Mouse (Mus musculus): ENCODE data around the gene Anapc5. TPM values are rescaled to one million over a fixed set of nuclear protein-coding genes. Genes with fewer than 3 reads are reported as not detected.

Anapc5 gene
- polyA plus RNA-seq, 1 experiment: 342 TPM

DNA sequence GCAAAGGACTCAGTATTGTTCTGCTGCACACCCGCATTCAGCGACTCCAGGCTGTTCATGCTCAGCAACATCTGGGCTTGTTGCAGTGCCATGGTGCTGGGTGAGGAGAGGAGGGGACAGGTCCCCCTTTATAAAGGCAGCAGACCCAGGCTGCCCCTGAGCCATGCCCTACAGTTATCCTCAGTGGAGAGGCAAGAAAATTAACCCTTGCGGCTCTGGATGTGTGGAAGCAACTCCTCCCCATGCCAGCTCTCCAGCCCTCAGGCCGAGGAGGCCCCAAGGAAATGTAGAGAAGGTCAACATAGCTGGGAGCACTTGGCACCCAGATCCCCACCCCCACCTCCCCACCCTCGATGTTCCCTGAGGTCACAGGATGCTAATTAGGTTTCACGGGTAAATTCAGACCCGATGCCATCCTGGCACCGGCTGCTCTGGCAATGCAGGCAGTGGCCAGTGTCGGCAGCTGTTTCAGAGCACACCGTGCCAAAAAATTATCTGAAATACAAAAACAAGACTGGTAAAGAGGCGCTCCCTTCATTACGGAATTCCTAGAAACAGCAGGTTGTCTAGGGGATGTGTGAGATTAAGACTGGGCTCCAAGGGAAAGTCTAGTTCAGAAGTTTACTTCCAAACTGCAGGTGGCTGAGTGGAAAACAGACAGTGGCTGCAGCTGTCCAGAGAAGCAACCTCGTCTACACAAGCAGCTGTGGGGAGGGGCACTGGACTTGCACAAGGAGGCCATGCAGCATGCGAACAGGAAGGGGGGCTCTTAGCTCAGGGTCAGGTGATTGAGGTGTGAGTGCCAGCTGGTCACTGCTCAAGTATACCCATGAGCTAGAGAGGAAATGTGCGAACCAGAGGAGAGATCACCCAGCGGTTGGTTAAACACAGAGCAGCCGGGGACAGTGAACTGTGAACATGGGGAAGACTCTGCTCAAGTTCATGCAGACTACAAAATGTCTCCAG is 21.5 kb downstream of the Anapc5 start:
- DNase-seq (ENCODE audit: low read depth): no peak

DNA sequence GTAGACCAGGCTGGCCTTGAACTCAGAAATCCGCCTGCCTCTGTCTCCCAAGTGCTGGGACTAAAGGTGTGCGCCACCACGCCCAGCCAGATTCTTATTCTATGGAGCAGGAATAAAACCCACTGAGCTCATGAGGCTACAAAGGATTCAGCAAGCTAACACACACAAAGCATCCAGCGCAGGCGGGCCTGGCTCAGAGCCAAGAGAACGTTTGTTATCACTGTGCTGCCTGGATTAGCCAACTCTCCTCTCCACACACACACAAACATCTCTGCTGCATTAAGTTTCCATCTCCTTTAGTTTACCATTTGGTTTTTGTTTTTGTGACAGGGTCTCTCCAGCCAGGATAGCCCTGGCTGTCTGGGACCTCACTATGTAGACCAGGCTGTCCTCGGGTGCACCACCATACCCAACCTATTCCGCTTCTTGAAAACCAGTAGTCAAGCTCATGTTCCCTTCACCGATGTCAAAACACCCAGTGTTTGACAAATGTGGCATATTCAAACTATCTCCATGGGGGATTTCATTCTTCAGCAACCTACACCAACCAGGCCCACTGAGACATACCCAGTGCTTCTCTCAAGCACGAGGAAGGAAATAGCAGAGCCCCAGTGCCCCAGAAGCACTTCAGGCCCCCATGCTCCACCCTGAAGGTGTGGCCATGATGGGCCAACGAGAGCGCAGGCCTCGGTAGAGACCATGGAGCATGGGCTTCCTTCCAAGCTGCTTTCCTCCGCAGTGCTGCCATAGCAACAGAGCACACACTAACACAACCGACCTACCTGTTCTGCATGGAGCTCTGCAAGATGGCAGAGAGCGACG is 22.4 kb downstream of the Anapc5 start:
- no peak for DNase-seq (ENCODE audit: low read depth)

DNA sequence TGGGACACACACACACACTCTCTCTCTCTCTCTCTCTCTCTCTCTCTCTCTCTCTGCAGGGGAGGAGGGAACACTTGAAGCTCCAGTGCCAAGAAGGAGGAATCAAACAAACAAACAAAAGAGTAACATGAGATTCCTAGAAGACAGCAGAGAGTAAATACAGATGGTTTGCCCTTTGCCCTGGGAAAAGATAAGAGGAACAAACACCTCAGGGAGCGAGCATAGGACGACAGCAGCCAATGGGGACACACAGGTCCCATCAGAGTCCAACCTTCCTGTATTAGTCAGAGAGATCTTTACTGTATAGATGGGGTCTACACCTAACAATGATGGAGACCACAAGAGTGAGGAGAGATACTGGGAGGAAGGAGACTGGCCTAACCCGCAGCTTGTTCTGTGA is 23.3 kb downstream of the Anapc5 start:
- no peak for DNase-seq (ENCODE audit: low read depth)

DNA sequence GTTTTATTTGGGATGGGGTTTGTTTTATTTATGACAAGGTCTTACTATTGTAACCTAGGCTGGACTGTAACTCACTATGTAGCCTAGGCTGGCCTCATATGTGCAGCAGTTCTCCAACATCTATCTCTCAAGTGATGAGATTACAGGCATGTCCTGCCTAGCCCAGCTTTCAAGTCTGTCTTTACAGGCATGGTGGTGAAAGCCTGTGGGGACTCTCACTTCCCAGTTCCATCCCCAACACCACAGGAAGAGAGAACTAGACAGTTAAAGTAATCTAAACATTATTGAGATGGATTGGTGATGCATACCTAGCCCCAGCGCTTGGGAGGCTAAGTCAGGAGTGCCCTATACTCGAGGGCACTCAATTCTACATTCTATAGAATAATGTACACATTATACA is 32.4 kb downstream of the Anapc5 start:
- no peak for DNase-seq (ENCODE audit: low read depth)

DNA sequence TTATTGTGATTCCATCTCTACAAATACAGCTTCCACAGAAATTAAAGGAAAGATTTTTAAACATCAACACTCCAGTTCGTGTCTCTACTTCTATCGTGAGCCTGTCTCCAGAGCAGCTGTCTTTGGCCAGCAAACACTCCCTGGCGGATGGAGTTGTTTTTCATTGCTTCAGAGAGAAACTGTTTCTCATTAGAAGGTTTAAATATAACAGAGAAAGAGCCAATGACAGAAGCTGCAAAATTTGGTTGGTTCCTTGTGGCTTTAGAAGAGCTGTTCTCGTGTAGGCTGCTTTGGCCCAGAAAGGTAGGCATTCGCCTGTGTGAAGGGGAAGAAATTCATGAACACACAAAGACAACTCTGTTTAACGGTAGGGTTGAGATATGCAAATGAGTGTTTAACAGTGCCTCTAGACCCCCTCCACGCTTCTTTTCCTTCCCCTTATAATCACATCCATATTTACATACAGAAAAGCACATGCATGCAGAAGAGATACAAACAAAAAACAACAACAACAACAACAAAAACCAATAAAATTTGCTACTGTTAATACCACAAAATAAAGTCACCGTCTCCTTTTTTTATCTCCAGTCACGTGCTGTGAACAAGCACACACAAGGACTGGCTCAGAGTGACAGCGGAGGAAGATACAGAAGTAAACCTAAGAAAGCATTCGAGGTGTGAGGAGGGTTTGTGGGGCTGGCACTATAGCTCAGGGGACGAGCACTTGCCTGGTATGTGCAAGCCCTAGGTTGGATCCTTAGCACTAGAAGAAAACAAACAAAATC is 34.9 kb downstream of the Anapc5 start:
- no peak for DNase-seq (ENCODE audit: low read depth)

DNA sequence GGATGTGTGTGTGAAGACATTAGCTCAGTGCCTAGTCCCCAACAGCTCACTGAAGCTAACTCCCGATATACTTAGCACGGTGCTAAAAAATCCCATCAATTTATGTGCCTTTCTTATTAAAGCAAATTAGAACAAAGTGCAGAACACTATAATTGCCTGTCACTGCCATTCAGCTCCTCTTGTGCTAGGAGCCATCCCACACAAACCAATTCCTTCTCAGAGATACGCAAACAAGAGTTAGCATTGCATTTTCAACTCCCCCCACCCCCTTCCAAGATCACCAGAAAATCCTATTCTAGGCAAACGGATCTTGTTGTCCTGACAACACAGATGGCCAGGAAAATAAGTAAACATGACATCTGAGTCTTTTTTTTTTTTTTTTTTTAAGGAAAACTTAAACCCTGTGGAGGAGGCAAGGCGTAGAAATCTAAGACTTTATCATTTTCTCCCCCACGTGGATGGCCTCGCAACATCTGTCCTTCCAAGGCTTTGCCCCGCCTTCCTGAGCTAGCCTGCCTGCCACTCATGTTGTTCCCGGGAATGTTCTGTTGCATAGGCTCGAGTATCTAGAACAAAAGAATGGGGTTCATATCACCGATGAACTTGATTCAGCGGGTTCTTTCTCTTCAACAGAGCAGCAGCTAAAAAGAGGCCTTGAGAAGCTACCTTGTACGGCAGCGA is 37.3 kb downstream of the Anapc5 start:
- no peak for DNase-seq (ENCODE audit: low read depth)

DNA sequence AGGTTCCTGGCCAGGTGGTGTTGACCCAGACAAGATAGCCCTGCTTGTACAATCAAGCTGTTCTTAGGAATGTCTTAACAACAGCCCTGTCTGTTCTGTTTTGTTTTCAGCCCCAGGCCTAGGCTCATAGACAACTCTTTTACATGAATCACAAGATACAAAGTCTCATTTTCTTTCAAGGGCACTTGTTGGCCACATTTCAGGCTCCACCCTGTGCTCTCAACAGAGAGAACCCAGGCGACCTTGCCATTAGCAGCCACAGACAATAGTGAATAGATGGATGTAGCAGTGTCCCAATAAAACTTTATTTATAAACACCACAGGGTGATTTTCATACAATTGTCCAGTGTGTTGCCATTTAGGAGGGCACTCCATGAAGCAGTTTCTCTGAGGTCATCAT is 39.1 kb downstream of the Anapc5 start:
- no peak for DNase-seq (ENCODE audit: low read depth)

DNA sequence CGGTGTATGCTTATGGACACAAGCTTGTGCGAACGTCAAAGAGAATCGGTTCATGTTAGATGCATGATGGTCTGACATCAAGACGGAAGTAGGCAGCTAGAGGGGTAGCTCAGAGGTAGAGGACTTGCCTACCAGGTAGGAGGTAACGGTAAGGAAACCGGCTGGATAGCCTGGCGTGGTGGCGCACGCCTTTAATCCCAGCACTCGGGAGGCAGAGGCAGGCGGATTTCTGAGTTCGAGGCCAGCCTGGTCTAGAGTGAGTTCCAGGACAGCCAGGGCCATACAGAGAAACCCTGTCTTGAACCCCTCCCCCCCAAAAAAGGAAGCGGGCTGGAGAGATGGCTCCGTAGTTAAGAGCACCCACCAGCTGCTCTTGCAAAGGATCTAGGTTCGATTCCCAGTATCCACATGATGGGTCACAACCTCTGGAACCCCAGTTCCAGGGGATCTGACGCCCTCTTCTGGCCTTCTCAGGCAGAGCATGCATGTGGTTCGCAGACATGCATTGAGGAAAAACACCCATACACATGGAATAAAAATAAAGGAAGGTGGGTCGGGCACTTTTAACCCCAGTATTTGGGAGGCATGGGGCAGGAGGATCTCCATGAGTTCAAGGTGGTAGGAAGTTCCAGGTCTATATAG is 40.2 kb downstream of the Anapc5 start:
- no peak for DNase-seq (ENCODE audit: low read depth)

DNA sequence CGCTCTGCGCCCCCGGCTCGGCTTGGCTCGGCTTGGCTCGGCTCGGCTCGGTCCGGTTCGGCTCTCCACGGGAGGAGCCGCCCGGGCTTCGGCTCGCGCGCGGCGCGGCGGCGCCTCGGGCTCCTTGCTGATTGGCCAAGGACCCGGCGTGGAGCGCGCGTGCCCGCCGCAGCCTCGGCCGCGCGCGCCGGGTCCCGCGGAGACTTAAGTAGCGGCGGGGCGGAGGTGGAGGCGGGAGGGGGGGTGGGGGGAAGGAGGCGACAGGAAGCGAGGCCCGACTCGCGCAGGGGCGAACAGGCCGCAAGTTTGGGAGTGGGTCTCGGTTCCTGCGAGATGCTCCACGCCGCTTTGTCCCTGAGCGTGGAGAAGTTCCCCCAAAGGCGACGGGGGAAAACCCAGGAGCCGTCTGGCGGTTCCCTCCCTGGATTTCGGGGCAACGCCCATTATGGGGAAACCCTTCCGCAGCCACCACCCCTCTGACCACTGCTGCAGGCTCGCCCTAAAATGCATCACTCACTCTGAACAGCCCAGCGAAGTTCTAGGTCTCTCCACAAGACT is 41.8 kb downstream of the Anapc5 start, which contains the start of gene Camkk2:
Gene Camkk2 (minus strand): TSS at position 133 of the 558 bp plus-strand sequence.
- no peak for DNase-seq (ENCODE audit: low read depth)

DNA sequence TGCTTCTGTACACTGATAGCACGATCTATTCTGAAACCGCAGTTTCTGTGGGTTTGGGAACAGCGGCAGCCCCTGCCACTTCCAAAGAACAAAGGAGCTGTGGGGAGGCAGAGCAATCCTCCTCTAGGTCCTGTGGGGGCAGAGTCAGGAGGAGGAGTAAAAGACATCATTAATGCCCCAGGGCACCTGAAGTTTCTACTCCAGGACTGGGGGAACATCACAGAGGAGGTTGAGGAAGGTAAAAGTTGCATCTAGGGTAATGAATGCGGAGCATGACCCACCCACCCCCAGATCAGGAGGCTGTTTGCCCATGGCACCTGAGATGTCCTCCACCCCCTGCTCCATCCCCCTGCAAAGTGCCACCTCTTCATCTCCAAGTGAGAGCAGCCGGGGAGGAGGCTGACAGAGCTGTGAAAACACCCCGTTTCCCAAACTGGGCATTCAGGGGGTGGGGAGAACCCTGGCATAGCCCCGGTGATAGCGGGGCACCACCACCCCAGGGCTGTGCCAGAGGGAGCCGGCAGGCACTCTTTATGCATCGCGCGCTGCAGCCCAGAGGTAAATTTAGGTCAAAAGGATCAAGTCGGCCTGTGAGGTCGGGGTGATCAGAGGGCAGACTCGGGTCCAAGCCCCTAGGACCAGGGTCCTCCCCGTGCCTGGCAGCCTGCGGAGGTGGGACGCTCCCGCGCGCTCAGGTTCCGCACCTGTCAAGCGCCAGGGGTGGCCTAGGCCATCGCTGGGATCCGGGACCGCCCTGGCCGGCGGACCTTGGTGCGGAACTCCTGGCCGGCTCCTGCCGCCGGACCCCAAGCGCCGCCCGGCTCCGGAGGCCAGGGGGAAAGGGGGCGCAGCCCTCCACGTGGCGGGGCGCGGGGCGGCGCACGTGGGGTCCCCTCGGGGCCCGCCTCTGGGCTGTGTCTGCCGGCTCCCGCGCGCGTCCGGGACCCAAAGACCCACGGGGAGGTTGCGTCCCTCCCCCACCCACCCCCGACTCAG is 42.6 kb downstream of the Anapc5 start:
- no peak for DNase-seq (ENCODE audit: low read depth)

DNA sequence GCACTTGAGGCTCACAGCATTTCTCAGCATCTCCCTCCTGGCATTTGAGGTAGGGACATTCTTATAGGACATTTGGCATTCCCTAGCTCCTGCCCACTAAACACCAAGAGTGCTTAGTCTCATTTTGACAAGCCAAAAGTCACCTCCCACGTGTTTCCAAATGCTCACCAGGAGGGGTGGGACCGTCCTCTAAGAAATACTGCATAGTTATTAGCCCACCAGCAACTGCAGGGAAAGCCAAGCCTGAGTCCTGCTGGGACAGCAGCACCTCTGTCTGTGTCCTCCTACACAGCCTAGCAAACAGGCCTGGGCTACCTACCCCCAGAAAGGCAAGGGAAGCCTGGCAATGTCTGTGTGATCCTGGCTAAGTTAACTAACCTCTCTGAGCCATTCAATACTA is 43.8 kb downstream of the Anapc5 start:
- DNase-seq (ENCODE audit: low read depth): no peak

DNA sequence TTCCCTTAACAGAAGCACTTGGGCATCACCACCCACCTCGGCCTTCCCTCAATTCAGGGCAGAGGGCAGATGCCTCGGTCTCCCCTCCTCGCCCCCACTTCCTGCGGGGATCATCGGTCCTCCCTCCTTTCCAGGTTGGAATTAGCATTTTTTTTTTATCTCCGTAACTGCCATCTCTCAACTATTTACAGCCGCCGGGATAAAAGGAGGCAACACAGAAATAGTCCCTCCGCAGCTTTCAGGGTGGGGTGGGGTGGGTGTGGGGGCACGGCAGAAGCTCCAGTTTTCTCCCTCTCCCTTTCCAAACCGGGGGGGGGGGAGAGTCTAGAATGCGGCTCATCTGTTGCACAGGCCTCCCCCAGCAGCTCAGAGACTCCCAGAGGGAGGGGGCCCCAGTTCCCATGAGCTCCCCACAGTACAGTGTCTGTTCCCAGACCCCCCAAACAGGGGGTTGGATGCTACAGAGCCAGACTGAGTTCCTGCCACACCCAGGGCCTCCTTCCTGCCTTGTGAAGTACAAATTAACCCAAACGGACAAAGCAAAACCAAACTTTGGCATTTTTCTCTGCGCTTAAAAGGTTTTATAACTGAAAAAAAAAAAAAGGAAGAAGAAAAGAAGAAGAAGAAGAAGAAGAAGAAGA is 45.4 kb downstream of the Anapc5 start:
- no peak for DNase-seq (ENCODE audit: low read depth)

DNA sequence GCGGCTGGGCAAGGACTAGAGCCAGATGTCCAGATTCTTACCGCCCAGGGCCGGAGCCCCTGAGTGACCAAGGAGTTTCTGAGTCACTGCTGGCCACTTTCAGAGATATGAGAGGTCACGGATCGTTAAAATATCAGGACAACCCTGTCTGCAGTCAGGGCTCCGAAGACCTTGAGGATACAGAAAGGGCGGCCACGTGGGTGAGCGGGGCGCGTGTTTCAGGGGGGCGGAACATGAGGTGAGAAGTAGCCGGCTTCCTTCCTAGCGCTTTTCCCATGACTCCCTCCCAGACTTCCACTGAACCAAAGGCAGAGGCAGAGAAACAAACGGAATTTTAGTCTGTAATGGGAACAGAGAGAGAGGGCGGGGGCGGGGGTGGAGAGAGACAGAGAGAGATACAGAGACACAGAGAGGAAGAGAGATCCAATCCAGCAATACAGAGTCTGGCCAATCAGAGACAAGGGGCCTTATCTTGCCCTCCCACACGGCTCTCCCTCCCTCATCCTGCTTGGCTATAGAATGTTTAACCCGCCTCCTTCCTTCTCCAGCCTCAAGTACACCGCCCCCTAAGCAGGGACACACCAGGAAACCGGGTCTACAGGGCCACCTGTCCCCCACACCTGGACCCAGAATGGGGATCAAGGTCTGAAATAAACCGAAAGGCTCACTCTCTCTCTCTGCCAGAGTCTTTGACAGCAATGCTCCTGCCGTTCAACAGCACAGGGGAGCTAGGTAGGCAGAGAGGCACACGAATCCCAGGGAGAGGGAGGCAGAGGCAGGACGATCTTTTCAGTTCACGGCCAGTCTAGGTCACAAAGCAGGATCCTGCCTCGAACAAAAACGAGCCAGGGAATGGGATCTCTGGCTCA is 46.2 kb downstream of the Anapc5 start:
- DNase-seq (ENCODE audit: low read depth): no peak

DNA sequence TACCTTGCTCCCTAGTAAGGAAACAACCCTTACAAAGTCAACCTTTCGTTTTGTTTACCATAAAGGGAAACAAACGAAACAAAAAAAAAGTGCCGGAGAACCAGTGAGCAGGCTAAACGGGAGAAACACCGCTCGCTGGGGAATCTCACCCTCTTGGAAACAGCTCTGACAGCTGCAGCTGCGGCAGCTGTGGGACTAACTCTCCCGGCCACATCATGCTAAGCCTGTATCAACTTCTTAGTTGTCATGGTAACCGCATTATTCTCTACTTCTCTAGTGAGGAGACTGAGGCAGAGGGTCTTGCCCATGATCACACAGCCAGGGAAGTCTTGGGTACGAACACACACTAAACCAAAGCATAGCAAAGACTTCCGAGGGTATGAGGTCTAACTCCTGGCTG is 47.4 kb downstream of the Anapc5 start:
- no peak for DNase-seq (ENCODE audit: low read depth)

DNA sequence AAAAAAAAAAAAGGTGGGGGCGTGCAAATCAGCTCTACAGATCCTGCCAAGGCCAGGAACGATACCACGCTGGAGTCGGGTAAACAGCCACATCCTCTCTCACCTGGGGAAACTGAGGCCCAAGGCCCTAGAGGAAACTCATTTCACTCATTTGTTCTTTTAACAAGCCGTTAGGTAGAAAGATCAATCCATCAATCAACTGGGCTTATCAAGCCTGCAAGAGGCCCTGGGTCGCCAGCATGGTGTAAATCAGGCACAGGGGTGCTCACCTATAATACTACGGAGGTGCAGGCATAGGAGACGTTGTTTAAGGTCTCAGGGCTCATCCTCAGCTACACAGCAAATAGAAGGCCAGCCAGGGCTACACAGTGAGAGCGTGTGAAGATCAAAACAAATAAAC is 49.7 kb downstream of the Anapc5 start:
- DNase-seq (ENCODE audit: low read depth): no peak

DNA sequence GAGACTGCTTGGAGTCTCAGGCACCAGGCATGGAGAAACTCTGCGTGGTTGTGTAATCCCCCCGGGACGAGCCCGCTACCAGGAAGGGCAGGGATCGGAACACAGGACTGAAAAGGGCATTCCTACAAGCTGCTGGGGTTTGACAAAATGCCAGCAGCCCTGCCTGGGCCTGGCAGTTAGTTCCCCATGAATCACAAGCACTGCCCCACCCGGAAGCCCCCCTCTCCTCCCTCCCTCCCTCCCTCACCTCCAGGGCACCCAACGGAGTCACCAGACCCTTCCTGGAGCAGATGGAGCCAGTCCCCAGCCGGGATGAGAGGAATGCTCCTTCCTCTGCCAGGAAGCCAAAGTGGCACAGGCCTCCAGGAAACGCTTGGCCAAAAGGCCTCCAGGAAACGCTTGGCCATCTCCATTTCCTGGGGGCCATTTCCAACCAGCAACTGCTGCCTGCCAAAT is 50.3 kb downstream of the Anapc5 start:
- peak; percentile 28 for DNase-seq (ENCODE audit: low read depth)

DNA sequence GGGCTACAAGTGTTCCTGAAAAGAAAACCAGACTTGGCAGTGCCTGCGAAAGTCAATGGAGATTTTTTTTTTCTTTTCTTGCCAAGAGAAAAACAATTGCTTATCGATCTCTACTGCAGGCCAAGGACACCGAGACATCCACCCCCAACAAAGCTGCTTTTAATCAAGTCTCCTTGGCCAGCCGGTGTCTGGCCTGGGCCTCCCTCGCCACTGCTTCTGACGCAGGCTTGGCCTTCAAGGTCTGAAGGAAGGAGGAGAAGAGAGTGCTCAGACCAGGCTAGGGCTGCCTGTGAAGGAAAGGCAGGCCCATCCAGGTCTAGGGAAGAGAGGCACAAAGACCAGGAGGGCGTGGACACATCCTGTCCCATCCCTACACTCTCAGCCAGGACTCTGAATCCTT is 50.8 kb downstream of the Anapc5 start:
- DNase-seq (ENCODE audit: low read depth): no peak

DNA sequence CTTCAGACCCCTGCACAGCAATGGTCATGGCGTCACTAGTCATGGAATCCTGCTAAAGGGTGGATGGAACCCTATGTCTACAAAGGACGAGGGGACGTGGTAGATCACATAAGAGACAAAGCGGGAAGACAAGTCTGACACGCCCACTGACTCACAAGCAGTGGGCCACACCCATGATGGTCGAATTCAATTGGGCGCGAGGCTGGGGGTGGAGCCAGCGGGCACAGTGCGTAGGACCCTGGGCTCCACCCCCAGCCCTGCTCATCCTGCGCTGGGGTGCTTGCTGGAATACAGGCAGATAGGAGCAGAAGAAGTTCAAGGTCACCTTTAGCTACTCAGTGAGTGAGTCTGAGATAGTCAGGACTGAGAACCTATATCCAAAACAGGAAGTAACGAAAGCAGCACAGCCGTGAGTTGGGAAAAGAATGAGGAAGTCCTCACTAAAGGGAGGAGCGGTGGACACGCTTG is 52.0 kb downstream of the Anapc5 start:
- no peak for DNase-seq (ENCODE audit: low read depth)
